Mouse (Mus musculus) regulatory T cell (primary cell): ENCODE results near the gene Skap1.

Experiments
- in situ Hi-C: fragments of 300-600 bp; cut with MboI, MseI; formaldehyde crosslinking; loops from one replicate; pipeline ENCODE4 v1.15.1; 2025; ENCODE audit warnings: high pct_unique_total_duplicates

Skap1 gene

GRCm38 (mm10) chr11:96553091-96553490, 88.7 kb downstream of the Skap1 start:
- in situ Hi-C loops: loop anchor here (25.0 kb wide), 1 partner anchor 309 kb away; no protein-coding TSS in a partner anchor

GRCm38 (mm10) chr11:96560229-96560628, 95.8 kb downstream of the Skap1 start:
- in situ Hi-C loops: loop anchor here (25.0 kb wide), 1 partner anchor 302 kb away; no protein-coding TSS in a partner anchor

DNA sequence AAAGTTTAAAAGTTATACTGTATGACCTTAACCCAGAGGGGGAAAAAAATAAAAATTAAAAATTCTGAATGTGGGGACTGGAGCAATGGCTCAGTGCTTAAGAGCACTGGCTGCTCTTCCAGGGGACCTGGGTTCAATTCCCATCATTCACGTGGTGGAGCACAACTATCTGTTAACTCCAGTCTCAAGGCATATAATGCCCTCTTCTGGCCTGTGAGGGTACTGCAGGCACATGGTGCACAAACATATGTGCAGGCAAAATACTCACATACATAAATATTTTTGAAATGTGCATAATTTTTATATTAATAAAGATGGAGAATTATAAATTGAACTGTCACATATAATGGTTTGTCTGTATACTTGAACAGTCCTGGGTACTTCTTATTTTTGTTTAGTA, 99.7 kb downstream of the Skap1 start:
- in situ Hi-C loops: loop anchor here (25.0 kb wide), 1 partner anchor 298 kb away; no protein-coding TSS in a partner anchor

DNA sequence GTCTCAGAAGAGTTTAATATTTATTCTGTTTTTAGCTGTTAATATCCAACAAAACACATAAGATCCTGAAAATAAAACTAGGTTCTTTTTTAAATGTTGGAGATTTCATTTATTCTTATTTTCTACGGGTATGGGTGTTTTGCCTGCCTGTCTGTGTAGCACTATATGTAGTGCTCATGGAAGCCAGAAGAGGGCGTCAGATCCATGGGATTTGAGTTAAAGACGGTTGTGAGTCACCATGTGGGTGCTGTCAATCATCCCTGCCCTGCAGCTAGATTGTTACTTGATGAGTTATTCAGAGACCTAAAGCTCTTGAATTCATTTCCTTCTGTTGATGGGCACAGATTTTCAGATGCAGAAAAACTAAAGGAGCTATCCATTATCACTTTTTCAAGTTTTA, 108.1 kb downstream of the Skap1 start:
- in situ Hi-C loops: loop anchor here (25.0 kb wide), 1 partner anchor 290 kb away; no protein-coding TSS in a partner anchor

- in situ Hi-C loops: no loop called here
These were observed 112.4 kb downstream of the Skap1 start for GRCm38 (mm10) chr11:96576491-96577427.

GRCm38 (mm10) chr11:96578551-96579283, 114.3 kb downstream of the Skap1 start:
- in situ Hi-C loops: no loop called here

DNA sequence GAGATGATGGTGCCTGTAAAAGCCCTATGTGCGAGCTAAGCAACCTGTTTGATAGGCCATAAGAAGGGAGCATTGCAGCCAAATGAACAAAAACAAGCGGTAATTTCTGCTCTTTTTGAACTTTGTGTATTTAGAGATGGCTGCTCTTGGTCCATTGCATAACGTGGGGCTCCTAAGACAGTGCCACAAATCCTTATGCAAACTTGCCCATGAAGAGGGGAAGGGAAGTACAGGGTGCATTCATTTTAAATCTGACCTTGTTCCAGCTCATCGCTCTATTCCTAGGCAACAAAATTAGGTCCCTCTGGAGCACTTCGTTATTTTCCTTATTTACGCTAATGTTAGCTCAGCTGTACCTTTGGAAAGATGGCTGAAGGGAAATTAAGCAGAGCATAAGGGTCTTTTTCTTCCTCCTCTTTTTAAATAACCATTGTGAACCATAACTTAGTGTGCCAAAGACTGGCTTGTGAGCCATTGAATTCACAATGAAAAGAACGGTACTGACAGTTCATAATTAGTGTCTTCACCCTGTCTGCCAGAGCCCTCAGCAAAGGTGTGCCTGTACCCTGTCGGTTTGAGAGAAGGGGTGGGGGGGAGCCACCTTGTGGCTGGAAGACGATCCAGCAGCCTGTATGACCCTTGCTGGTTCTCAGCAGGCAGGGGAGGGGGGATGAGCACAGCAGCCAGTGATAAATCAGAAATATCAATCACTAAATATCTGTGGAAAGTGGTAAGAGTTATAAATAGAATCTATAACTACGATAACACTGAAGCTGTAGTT, 117.4 kb downstream of the Skap1 start:
- in situ Hi-C loops: no loop called here

GRCm38 (mm10) chr11:96582595-96582994, 118.2 kb downstream of the Skap1 start:
- in situ Hi-C loops: no loop called here

DNA sequence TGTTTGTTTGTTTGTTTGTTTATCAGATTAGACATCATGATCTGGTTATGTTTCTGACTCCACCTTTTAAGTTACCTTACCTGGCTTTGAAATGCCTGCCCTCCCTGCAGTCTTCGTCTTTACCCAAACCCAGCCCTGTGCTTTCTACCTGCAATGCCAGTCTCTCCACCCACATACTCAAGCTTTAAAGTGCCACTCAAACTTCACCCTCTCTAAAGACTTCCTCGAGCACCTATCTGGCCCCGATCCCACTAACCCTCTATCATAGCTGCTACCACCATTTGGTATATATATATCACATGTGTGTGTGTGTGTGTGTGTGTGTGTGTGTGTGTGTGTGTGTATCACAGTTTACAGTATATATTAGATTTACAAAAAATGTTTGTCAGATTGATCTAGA, 125.4 kb downstream of the Skap1 start:
- in situ Hi-C loops: no loop called here

DNA sequence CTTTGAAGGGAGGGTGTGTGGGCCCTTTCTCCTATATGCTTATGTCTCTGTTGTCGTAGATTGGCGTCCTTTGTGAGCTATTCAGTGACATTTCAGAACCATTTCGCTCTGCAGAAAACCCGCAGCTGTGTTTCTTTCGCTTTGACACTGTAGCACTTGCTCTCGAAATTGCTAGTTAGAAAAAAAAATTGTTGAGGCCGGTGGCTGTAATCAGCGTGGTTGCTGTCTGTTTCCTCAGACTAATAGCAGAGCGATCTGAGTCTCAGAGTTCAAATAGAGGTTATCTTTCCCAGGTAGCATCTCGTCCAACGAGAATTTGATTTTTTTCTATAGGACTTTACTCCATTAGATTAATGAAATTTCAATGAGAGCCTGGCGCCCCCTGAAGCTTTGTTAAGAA, 131.5 kb downstream of the Skap1 start:
- in situ Hi-C loops: no loop called here

GRCm38 (mm10) chr11:96596301-96596700, 131.9 kb downstream of the Skap1 start:
- in situ Hi-C loops: no loop called here

- in situ Hi-C loops: no loop called here
These were observed 138.4 kb downstream of the Skap1 start for GRCm38 (mm10) chr11:96602806-96603205.

DNA sequence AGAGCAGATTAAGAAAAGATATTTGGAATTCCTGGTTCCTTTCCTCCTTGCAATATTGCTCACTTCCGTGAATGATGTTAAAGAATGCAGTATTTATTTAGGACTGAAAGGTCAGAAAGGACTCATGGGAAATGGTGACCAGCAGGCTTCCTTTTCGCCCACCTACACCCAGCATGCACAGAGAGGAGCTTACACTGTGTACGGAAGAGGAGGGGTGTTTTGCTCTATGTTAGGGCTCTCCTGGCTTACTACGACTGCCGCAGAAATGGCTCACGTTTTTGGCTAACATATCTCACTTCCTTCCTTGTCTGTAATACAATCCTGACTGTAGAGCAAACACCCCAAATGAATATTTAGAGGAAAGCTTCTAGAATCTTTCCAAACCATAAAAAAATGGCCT, 139.9 kb downstream of the Skap1 start:
- in situ Hi-C loops: no loop called here

- in situ Hi-C loops: no loop called here
These were observed 140.5 kb downstream of the Skap1 start for GRCm38 (mm10) chr11:96604751-96605450.

DNA sequence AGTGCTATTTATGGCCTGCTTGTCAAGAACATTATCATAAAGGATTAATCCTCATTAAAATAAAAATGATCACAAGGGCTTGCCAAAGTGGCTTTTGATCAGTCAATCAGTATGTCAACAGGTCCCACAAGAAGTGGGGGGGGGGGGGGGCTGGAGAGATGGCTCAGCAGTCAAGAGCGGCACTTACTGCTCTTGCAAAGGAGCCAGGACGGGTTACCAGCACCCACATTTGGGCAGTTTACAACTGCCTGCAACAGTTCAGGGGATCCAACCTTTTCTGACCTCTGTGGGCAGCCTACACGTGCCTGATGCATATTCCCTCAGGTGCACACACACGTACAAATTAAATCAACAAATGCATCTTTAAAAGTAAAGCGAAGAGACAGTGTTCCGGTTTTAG, 141.1 kb downstream of the Skap1 start:
- in situ Hi-C loops: no loop called here

DNA sequence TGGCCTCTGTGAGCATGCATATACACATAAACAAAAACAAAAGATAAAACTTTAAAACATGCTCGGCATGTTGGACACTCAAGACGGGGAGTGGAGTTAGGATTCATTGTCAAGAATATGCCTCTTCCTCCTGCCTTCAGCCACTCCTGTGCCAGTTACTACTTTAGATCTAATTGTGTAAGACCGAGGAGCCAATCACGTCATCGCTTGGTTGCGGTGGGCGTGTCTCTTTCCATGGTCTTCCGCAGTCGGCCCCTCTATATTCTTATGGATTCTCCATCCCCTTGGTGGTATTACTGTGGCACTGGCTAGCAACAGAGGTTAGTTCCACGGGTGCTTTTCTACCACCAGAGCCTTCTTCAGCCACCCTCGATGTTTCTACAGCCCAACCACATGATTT, 148.2 kb downstream of the Skap1 start:
- in situ Hi-C loops: no loop called here

DNA sequence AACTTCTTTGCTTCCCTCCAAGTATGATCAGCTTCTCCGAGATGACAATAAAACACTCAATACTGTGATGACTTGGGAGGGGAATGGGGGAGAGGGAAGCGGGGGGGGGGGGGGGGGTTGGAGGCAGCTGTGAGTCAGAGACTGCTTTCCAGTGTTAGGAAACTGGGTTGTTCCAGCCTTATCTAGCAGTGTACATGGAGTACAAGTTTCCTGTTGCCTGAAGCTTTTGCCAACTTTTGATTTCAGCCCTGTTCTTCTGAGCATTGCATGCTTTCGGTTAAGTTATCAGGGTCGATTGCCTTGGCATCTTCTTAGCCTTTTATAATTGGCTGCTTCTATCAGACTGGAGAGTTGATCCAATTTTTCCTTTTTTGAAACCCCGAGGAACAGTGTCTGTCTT, 152.4 kb downstream of the Skap1 start:
- in situ Hi-C loops: no loop called here

GRCm38 (mm10) chr11:96618789-96619445, 154.5 kb downstream of the Skap1 start:
- in situ Hi-C loops: no loop called here

DNA sequence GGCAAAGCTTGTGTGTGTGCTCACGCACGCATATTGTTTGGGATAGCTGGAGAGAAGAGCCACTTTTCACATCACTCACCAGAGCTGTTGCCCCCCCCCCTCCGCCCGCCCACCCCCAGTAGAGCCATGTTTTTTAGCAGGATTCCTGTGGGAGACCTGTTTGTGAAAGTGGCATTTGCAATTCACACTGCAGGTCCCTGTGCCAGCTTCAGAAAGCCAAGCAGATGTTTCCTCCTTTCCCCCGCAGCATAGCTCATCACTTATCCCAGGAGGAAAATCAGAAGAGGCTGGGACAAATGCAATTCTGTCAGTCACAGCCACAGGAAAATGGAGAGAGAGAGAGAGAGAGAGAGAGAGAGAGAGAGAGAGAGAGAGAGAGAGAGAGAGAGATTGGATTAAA, 155.2 kb downstream of the Skap1 start:
- in situ Hi-C loops: no loop called here

GRCm38 (mm10) chr11:96620006-96620405, 155.6 kb downstream of the Skap1 start:
- in situ Hi-C loops: no loop called here

GRCm38 (mm10) chr11:96620660-96621059, 156.3 kb downstream of the Skap1 start:
- in situ Hi-C loops: no loop called here
